Mouse (Mus musculus): Measurements from ENCODE around the gene Serinc4.

- TF ChIP-seq CTCF (IDR thresholded peaks at IDR 0.05; ENCODE audit: low read depth, low read length) (no peak), POLR2A (IDR thresholded peaks at IDR 0.05; ENCODE audit: insufficient read depth, low read length) (no peak), EP300 (IDR thresholded peaks at IDR 0.05; ENCODE audit: insufficient read depth, low read depth, low read length) (no peak)
Measured at GRCm38 (mm10) chr2:121418476-121418875, 38.1 kb downstream of the Serinc4 start.

All from ES-Bruce4 (cell line).